Mouse (Mus musculus) heart, adult 2 months (tissue): ENCODE results near the gene Brd2.

Experiments used
- CTCF ChIP-seq: fragments of 200-600 bp; IDR thresholded peaks from 2 replicates; pipeline ENCODE4 v1.8.1; 2022; ENCODE audit warnings: antibody characterized with exemption, mild to moderate bottlenecking, moderate library complexity
- EP300 ChIP-seq: fragments of 200-500 bp; IDR thresholded peaks from 2 replicates; pipeline ENCODE4 v1.6.1; 2011; ENCODE audit warnings: low read depth, low read length, control low read depth; ENCODE audit not compliant: insufficient read depth
- POLR2A ChIP-seq: fragments of 200-500 bp; IDR thresholded peaks from 2 replicates; pipeline ENCODE4 v1.6.1; 2011; ENCODE audit warnings: mild to moderate bottlenecking, low read depth, low read length, control low read depth; ENCODE audit not compliant: insufficient read depth

DNA sequence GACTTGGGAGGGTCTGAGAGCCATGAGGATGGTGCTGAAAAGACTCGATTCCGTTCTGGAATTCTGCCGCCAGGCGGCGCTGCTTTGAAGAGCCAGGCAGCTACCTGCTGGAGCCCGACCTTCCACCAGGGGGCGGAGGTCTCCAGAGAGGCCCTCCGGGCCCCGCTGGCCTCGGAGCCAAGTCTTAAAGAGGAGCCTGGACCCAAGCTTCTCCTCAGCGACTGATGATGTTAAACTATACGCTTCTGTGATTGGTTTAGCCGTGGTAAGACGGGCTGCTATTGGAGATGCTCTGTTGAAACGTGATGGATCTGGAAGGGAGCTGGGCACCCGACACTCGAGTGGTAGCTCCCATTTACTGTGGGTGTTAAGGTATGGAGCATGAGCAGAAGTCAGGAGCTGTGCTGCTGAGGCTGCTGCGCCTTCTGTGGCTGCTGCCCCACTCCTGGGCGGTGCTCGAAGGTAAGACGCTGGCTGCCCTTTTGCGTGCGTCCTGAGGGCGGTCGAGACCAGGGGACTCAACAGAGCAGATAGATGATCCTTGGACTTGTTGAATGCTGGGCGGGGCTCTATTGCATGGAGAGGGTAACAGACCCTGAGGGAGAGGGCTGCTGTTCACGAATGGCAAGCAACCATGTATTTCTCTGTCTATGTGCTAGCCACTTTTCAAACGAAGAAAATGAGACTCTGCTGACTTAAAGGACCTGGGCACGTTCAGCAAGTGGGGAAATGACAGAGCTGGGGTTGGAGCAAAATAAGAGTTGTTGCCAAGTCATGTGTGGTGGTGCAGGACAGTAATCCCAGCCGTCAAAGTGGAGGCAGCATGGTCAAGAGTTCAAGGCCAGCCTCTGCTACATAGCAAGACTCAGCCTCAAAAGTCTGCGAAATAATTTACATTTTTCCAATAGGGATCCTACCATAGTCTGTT, 13.1 kb upstream of the Brd2 start:
- TF ChIP-seq POLR2A (no peak), CTCF (no peak), EP300 (0 out of 2 replicates have a peak, but pooled peaks have one; percentile 67)
